Mouse (Mus musculus) 416B (cell line): ENCODE measurements around the gene Ccl17.

ENCODE experiments used
- DNase-seq: peaks from one replicate; pipeline ENCODE4 v3.0.0; 2011; ENCODE audit warnings: low read depth

The Ccl17 gene

GRCm38 (mm10) chr8:94810153-94810552 is at the start of gene Ccl17:
Ccl17 (plus strand) TSS chr8:94810453.
- no peak for DNase-seq

DNA sequence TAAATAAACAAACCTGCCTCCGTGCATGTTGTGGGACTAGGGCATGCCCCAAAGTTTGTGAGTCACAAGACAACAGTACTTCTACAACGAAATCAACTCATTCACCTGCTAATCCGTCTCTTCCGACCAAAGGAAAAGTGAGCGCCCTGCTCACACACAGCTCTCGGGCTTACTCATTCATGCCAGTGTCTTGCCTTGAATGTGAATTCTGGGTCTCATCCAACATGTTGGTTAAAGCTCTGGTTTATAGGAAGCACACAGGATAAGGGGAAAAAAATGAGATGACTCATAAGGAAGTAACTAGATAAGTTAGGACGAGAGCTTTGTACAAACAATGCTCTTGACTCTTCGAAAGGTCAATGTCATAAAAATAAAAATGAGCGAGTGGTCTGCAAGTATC is 43.2 kb upstream of the Ccl17 start:
- peak; percentile 83 for DNase-seq

- DNase-seq, result no peak
Measured at GRCm38 (mm10) chr8:94770945-94771344, 39.3 kb upstream of the Ccl17 start.

DNA sequence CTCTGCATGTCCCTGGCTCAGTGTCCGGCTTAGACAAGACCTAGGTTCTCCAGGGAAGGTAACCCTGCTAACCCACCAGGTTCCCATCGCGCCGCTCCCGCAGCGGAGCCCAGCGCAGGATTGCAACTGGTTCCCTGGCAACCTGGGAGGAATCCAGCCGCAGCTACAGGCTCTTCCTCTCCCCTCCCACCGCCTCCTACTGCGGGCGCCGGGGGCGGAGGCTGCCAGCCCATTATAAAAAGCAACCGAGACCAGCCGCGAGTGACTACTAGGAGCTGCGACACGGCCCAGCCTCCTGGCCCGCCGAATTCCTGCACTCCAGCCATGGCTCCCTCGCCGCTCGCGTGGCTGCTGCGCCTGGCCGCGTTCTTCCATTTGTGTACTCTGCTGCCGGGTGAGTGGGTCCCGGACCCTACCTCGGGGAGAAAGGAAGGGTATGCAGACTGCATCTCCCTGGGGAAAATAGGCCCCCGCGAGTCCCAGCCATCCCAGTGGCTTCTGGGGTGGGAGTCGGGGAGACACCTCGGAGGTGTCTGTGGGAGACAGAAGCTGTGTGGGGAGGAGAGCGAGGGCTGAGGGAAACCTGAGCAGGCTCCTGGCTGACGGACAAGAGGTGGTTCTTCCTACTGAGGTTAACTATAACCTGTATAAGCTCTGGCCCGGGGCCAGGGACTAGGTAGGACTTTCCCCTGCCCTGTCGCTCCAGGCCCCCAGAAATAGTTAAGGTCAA is 38.1 kb upstream of the Ccl17 start, which contains the start of gene Cx3cl1:
TSS of gene Cx3cl1 (plus strand) at position 69 of the 730 bp plus-strand sequence.
- peak; percentile 73 for DNase-seq

- no peak for DNase-seq
Measured at GRCm38 (mm10) chr8:94773048-94773447, 37.2 kb upstream of the Ccl17 start.

- no peak for DNase-seq
Measured at GRCm38 (mm10) chr8:94773700-94774171, 36.5 kb upstream of the Ccl17 start.

DNA sequence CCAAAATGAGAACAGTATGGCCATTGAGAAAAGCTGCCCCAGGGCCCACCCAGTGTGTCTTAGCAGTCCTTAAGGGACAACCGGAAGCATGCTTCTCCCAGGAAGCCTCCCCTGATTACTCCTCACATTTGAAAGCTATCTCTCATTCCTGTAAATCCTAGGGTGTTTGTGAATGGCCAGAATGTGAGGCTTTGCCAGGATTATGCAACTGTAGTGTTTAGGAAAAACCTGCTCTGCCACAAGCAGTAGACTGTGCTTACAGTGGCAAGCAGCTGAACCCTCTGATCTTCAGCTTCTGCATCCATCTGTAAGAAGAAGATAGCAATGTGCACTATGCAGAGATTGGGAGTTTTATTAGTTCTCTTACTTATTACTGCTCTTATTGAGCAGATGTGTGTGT is 35.7 kb upstream of the Ccl17 start:
- DNase-seq, result no peak

DNA sequence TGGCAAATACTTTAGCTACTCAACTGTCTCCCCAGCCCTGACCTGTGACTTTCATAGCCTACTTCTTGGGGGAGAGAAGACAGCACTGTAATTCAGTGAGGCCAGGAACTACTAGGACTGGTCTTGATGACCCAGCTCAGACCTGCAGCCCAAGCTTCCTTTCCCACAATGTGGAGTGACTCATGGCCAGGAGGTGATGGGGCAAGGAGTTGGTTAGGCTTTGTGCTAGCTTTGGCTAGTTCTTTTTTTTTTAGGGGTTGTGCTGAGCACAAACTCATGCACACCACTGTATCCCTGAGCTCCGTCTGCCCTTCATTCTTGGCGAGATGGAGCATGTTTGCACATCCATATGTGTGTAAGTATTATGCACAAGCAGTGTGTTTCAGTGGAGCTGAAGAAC is 33.9 kb upstream of the Ccl17 start:
- peak; percentile 88 for DNase-seq

- no peak for DNase-seq
Measured at GRCm38 (mm10) chr8:94778036-94778435, 32.2 kb upstream of the Ccl17 start.

DNA sequence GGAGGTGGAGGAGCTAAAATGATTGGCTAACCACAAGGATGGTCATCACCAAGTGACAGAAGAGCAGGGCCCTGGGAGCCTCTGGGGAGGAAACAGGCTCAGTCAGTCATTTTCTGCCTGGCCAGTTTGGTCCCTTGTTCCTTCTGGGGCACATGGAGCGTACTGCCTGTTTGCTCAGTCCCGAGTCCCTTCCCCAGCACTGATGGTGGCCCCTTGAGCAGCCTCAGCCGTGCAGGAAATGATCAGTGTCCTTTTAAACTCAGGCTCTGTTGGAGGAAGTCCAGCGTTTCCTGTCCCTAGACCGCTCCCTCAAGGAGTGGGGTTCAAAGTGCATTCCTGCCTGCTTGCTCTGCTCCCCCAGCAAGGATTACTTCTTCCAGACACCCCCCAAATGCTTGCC is 31.8 kb upstream of the Ccl17 start:
- peak; percentile 82 for DNase-seq

DNA sequence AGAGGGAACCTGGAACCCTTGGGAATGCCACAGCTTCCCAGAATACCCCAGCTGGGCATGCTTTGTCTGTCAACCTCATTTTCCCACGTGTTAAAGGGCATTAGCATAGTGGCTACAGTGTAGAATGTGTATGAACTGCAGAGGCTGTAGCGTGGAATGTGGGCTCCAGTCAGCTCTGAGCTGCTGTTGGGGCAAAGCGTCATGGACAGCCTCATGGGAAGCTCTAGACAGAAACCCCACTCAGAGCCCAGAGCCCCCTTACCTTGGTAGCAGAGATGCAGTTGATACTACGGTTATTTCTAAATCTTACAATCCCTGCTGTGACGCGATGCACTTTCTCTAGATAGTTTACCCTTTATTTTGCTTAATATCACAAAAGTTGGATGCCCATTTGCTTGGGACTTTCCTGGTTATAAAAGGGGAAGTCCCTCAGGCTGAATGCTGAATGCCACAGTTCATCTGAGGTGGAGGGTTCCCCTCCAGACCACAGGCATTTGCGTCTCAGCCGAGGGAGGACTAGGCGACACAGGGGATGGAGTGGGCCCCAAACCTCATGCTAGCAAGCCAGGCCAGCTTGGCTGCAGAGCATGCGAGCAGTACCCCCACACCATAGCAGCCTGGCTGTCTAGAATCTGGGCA is 31.2 kb upstream of the Ccl17 start:
- DNase-seq, result peak; percentile 71

DNA sequence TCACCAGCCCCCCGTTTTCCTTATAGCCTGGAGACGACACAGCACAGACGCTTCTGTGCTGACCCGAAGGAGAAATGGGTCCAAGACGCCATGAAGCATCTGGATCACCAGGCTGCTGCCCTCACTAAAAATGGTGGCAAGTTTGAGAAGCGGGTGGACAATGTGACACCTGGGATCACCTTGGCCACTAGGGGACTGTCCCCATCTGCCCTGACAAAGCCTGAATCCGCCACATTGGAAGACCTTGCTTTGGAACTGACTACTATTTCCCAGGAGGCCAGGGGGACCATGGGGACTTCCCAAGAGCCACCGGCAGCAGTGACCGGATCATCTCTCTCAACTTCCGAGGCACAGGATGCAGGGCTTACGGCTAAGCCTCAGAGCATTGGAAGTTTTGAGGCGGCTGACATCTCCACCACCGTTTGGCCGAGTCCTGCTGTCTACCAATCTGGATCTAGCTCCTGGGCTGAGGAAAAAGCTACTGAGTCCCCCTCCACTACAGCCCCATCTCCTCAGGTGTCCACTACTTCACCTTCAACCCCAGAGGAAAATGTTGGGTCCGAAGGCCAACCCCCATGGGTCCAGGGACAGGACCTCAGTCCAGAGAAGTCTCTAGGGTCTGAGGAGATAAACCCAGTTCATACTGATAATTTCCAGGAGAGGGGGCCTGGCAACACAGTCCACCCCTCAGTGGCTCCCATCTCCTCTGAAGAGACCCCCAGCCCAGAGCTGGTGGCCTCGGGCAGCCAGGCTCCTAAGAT is 30.5 kb upstream of the Ccl17 start:
- no peak for DNase-seq

GRCm38 (mm10) chr8:94780491-94781154 is 29.6 kb upstream of the Ccl17 start:
- no peak for DNase-seq

DNA sequence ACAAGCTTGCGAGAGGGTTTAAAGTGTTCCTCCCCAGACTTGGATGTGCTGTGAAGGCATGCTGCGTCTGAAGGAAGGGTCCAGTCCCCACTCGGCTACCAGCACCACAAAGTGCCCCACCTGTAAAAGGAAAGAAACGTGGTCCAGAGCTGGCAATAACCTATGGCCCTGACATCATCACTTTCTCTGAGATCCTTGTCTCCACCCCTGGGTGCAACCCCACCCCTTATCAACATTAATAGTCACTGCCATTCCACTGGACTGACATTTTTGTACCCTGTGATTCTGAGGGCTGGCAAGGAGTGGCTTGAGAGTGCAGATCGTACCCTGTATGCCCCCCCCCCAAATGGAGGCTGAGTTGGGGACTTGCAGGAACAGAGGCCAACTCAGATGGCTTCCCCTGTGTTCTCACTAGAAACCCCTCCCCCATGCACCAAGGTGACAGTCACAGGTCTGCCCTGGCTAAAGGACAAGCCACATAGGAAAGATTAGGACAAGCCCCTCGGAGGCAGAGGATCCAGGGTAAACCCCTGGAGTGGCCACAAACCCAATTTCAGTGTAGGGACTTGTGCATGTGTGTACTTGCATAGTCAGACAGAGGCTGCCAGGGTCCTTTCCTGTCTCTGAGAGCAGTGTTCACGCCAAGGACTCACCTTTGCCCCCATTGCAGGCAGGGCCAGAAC is 29.0 kb upstream of the Ccl17 start:
- DNase-seq, result no peak

- DNase-seq, result peak; percentile 38
Measured at GRCm38 (mm10) chr8:94781838-94782235, 28.4 kb upstream of the Ccl17 start.

GRCm38 (mm10) chr8:94783890-94784289 is 26.4 kb upstream of the Ccl17 start:
- DNase-seq, result no peak

DNA sequence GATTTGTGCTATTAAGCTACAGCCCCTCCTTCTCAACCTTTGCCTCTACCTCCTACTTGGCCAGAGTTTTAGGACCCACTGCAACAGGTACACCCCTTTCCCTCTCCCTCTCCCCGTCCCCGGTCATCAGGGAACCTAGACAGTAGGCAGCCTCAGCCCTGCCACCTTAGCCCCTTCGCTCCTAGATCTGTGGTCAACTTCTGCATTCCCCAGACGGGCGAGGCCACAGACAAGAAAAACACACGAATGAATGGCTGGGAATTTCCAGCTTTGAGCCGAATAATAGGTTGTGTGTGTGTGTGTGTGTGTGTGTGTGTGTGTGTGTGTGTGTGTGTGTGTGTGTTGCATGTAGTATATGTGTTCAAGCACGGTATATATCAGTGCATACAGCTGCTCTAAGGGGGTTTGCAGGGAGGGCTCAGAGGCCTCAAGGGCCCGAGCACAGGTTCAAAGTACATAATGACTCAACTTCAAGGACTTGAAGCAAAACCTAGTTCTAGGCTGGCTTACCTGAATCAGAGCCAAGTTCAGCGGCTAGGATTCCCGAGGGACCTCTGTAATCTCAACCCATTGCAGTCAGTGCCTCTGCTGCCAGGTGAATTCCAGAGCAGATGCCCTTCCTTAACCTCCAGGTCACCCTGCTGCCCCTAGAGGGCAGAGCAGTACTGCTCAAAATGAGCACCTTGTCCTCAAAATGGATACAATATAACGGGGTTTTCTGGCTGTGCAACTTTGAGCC is 24.8 kb upstream of the Ccl17 start:
- peak; percentile 80 for DNase-seq

GRCm38 (mm10) chr8:94785995-94786595 is 24.2 kb upstream of the Ccl17 start:
- no peak for DNase-seq

GRCm38 (mm10) chr8:94787524-94788501 is 22.4 kb upstream of the Ccl17 start:
- DNase-seq, result peak; percentile 92
